Mouse (Mus musculus) embryo, embryonic 11 days (tissue): ENCODE results near the gene Dnajb13.
A peak's percentile ranks its signal among the peaks of the same experiment; 100 is the strongest.

Experiments
- DNase-seq: peaks from one replicate; pipeline ENCODE4 v3.0.0-alpha.2; 2015

Dnajb13 gene

GRCm38 (mm10) chr7:100506494-100506893 lies 8.3 kb downstream of the Dnajb13 start:
- no peak for DNase-seq

- DNase-seq, result no peak
Observed at GRCm38 (mm10) chr7:100504740-100505487, 9.8 kb downstream of the Dnajb13 start.

GRCm38 (mm10) chr7:100503076-100503475 lies 11.7 kb downstream of the Dnajb13 start:
- DNase-seq, result no peak

- DNase-seq, result no peak
Observed at GRCm38 (mm10) chr7:100502374-100502922, 12.3 kb downstream of the Dnajb13 start.

- no peak for DNase-seq
Observed at GRCm38 (mm10) chr7:100501844-100502373, 12.9 kb downstream of the Dnajb13 start.

- no peak for DNase-seq
Observed at GRCm38 (mm10) chr7:100501027-100501843, 13.5 kb downstream of the Dnajb13 start.

- no peak for DNase-seq
Observed at GRCm38 (mm10) chr7:100500276-100500977, 14.3 kb downstream of the Dnajb13 start.

- no peak for DNase-seq
Observed at GRCm38 (mm10) chr7:100499465-100499864, 15.3 kb downstream of the Dnajb13 start.

GRCm38 (mm10) chr7:100497982-100498381 lies 16.8 kb downstream of the Dnajb13 start:
- DNase-seq, result no peak

- DNase-seq, result no peak
Observed at GRCm38 (mm10) chr7:100497402-100497801, 17.4 kb downstream of the Dnajb13 start.

- no peak for DNase-seq
Observed at GRCm38 (mm10) chr7:100496791-100497190, 18.0 kb downstream of the Dnajb13 start.

GRCm38 (mm10) chr7:100496371-100496770 lies 18.4 kb downstream of the Dnajb13 start:
- DNase-seq, result no peak

- DNase-seq, result peak; percentile 63
Observed at GRCm38 (mm10) chr7:100495581-100496251, 19.0 kb downstream of the Dnajb13 start.

GRCm38 (mm10) chr7:100495042-100495441 lies 19.7 kb downstream of the Dnajb13 start:
- peak; percentile 63 for DNase-seq

GRCm38 (mm10) chr7:100494415-100494831 lies 20.3 kb downstream of the Dnajb13 start:
- no peak for DNase-seq

- peak; percentile 53 for DNase-seq
Observed at GRCm38 (mm10) chr7:100493484-100494414, 21.0 kb downstream of the Dnajb13 start.

- DNase-seq, result peak; percentile 88
Observed at GRCm38 (mm10) chr7:100493117-100493483, 21.7 kb downstream of the Dnajb13 start, which contains the start of gene Ucp2. TSS of gene Ucp2 (plus strand) at chr7:100493337.

- DNase-seq, result peak; percentile 17
Observed at GRCm38 (mm10) chr7:100492391-100493116, 22.2 kb downstream of the Dnajb13 start.

- no peak for DNase-seq
Observed at GRCm38 (mm10) chr7:100488474-100489048, 26.2 kb downstream of the Dnajb13 start.

GRCm38 (mm10) chr7:100487301-100487700 lies 27.5 kb downstream of the Dnajb13 start:
- DNase-seq, result no peak
